Mouse (Mus musculus): ENCODE results near the gene Scube3.

Gene Scube3

DNA sequence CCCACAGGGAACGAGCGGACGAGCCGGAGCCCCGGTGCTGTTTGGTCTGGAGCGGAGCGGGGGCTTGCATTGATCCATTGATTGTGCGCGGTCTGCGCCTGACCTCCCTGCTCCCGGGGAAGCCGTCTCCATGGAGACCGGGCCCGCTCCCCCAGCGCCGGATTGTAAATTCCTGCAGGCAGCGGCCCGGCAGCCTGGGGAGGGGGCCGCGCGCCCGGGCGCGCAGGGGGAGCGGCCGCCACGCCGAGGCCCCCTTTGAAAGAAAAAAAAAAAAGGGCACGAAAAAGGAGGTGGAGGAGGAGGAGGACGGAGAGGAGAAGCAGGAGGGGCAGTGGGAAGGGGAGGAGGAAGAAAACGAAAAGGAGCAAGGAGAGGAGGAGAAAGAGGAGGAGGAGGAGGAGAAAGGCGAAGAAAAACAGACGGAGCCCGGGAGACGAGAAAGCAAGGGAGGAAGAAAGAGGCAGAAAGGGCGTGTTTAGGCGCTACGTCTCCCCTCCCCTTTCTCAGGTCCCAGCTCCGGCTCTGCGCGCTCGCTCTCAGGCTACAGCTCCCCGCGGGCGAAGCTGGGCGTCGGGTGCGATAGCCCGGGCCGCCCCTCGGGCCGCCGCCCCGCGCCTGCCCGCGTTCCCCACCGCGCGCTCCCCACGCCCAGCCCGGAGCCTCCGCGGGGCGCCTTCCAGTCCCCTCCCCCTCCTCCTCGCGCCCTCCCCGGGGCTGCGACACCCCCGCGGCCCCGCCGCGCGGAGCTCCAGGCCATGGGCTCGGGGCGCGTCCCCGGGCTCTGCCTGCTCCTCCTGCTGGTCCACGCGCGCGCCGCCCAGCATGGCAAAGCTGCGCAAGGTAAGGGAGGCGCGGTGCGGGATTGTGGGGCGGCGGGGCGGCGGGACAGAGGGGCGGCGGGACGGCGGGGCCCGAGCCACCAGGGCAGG, at the start of gene Scube3:
TSS of gene Scube3 (plus strand) at position 371 of the 929 bp plus-strand sequence.
- peak; percentile 89 for DNase-seq (ENCODE audit: low read depth, low spot score)

DNA sequence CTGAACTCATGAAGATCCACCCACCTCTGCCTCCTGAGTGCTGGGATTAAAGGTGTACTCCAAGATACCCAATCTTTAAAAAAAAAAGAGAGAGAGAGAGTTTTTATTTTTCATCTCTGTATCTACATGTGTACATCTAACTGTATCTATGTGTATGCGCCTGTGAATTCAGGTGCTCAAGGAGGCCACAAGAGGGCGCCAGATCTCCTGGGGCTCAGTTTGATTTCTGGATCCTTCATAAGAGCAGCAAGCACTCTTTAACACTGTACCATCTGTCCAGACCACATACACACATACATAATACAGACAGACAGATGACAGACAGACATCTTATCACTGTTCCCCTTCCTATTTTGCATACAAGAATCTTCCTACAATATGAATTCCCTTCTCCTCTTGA, 49.6 kb upstream of the Scube3 start:
- peak; percentile 70 for DNase-seq (ENCODE audit: low read depth, low spot score)

DNA sequence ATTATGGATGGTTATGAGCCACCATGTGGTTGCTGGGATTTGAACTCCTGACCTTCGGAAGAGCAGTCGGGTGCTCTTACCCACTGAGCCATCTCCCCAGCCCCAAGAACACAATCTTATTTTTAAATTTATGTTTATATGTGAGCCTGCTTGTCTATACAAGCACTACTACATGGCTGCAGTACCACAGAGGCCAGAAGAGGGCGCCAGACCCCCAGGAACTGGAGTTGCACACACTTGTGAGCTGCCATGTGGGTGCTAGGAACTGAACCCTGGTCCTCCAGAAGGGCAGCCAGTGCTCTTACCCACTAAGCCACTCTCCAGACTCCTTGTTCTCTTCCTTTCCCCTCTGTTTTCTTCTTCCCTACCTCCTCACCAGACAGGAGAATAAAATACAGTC, 48.1 kb upstream of the Scube3 start:
- DNase-seq (ENCODE audit: low read depth, low spot score) = peak; percentile 63

DNA sequence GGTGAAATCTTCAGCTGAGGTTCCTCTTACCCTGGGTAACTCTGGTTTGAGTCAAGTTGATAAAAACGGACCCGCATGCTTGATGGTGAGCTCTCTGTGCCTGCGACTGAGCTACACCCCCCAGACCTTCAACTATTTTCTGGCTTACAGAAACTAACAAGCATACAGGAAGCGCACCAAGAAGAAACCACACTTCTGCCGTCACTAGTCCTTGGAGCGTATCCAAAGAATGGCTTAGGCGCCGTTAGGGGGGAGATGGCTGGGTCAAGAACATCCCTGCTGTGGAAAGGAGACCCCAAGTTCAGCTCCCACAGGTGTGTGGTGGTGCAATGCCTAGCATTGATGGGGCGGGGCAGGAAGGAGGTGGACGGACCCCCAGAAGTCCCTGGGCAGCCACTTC, 45.5 kb upstream of the Scube3 start:
- no peak for DNase-seq (ENCODE audit: low read depth, low spot score)

DNA sequence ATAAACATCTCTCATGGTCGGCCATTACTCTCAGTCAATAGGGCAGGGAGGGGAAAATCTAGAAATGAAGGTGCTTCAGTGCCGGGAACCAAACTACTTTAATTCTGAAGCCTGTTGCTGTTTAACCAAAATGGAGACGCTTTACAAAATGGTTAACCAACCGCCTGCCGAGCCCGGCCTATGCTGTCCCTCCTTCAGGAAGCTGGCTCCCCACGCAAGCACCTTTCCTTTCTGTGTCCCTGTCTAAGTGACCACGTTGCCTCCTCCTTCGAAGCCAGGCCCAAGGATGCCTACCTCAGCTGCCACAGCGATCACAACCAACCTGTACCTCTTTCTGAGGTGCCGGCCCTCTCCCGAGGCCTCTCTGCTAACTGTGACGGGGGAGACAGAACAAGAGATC, 44.6 kb upstream of the Scube3 start:
- no peak for DNase-seq (ENCODE audit: low read depth, low spot score)

DNA sequence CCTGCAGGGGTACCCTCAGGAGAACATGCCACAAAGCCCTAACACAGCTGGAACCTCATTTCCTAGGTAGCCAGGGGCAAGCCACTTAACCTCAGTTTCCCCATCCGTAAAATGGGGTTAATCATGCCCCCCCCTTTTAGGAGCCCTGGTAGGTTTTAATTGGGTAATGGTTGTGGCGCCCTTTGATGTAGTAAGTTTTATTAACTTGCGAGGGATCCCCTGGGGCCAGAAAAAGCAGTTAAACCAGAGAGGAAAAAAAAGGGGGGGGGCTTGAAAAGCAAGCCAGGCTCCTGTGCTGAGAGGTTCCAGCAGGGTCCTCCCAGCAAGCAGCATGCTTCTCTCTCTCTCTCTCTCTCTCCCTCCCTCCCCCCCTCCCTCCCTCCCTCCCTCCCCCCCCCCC, 42.9 kb upstream of the Scube3 start:
- DNase-seq (ENCODE audit: low read depth, low spot score) = no peak

DNA sequence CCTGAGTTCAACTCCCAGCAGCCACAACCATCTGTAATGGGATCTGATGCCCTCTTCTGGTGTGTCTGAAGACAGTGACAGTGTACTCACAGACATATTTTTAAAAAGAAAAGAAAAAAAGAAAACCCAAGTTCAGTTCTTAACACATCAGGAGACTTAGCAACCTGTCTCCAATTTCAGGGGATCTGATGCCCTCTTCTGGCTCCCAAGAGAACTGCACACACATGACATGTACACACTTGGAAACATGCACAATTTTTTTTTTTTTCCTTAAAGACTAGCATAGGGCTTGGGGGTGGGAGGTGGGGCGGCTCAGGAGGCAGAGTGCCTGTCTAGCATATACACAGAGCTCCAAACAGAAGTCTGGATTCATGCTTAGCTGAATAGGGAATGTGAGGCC, 41.3 kb upstream of the Scube3 start:
- peak; percentile 81 for DNase-seq (ENCODE audit: low read depth, low spot score)

DNA sequence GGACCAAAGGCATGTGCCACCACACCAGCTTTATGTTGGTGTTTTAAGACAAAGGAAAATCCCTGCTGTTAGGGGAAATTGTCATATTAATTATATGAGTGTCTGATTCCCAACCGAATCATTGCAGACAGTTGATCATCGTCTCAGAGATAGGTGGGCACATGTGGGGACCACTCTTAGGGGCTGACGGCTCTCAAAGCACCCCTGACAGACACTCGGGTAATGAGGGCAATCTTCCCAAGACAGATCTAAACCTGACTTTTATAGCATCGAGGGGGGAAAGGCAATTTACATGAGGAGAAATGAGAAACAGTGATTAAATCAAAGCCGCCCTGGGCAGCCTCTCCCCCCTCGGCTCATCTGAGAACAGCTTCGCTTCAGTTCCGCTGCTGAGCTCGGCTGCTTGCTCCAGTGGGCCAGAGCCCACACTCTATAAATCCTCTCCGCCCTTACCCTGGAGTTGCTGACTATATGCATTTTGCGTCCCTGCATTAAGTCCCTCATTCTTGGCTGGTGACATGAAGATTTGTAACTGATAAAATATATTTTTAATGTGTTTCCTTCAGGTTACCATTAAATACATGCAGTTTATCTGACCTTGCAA, 40.6 kb upstream of the Scube3 start:
- no peak for DNase-seq (ENCODE audit: low read depth, low spot score)

DNA sequence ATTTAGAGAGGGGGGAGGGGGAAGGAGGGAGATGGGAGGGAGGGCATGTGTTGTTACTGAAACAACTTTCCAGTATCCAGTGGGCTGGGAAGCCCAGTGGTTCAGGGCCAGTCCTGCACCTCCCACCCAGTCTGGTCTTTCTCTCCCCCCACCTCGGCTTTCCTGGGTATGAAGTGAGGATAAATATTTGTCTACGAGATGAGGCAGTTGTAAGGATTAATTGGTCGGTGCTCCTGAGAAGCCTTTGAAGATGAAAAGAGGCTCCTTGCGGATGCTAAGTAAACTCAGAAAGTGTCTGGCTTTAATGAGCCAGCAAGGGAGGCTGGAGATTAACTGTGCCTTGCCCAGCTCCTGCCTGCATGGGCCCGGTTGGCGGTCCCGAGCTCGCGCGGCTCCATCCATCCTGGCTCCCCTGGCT, 40.0 kb upstream of the Scube3 start:
- no peak for DNase-seq (ENCODE audit: low read depth, low spot score)

DNA sequence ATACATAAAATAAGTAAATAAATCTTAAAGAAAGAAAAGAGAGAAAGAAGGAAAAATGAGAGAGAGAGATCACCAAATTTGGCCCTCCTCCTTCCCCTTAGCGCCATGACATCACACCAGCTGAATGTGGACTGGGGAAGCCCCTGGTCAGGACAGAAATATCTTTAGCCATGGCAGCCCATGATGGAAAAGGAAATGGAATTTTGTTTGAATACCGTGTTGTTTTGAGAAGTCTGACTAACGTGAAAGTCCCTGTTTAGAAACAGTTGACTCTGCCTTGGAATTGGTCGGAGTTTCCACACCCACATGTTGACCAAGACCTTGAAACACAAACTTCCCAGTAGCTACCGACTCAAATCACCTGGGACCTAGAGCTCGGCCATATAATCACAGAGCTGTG, 37.5 kb upstream of the Scube3 start:
- no peak for DNase-seq (ENCODE audit: low read depth, low spot score)

DNA sequence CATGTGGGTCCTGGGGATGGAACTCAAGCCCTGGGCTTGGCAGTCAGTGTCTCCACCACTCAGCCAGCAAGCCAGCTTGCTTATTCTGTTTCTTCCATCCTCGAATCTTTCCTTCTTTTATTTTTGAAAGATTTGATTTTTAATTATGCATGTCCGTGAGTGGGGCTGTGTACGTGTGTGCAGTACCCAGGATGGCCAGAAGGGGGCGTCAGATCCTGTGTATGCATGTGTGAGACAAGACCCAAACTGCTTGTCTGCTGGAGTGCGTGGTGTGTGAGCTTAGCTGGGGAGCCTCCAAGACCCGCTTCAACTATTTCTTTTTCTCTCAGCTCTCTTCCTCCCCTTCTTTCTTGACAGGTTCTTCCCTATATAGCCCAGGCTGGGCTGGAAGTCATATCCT, 35.6 kb upstream of the Scube3 start:
- peak; percentile 82 for DNase-seq (ENCODE audit: low read depth, low spot score)

DNA sequence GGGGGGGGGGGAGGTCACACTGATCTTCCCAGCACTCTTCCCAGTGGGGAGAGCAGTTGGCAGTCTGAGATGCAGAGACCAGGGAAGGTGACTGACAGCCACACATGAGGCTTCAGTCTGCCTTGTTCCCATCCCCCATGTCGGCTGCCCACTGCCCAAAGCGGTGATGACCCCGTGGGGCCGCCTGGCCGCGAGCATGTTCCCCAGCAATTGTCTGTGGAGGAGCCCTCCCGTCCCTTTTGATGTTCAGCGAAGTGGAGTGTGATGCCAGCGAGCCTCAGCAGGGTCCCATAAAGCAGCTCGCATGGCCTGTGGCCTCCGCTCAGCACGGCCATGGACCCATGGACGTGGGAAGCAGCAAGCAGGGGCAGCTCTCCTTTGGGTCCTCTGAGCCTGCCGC, 34.7 kb upstream of the Scube3 start:
- DNase-seq (ENCODE audit: low read depth, low spot score) = no peak

DNA sequence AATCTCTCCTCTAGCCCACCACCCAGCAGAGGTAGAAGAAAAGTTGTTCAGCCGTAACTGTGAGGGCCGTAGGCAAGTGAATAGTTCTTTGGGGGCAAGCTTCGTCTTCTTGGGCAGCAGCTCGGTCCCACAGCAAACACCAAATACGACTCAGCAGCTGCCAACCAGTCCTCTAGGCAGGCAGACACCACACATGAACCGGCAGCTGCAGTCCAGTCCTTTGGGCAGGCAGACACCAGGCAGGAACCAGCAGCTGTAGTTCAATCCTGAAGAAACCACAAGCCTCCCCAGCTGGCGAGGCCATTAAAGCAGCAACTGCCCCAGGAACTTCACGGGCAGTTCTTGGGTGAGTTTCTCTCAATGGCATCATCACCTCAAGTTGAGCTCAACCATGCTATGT, 29.7 kb upstream of the Scube3 start:
- DNase-seq (ENCODE audit: low read depth, low spot score) = no peak

DNA sequence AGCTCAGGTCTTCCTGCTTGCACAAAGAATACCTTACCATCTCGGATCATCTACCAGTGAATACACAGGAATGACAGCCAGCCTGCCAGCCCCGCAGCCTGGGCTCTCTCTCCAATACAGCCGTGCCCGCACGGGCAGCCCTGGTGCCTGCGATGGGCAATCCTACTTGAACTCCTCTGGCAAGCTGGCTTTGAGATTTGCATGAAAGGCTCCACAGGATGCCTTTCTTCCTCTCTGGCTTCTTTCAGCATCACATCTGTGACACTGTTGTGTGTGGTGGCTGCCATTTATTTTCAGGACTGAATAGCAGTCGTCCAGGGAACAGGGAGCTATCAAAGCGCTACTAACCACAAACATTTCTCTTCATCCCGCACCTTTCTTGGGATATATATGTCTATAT, 25.6 kb upstream of the Scube3 start:
- no peak for DNase-seq (ENCODE audit: low read depth, low spot score)

DNA sequence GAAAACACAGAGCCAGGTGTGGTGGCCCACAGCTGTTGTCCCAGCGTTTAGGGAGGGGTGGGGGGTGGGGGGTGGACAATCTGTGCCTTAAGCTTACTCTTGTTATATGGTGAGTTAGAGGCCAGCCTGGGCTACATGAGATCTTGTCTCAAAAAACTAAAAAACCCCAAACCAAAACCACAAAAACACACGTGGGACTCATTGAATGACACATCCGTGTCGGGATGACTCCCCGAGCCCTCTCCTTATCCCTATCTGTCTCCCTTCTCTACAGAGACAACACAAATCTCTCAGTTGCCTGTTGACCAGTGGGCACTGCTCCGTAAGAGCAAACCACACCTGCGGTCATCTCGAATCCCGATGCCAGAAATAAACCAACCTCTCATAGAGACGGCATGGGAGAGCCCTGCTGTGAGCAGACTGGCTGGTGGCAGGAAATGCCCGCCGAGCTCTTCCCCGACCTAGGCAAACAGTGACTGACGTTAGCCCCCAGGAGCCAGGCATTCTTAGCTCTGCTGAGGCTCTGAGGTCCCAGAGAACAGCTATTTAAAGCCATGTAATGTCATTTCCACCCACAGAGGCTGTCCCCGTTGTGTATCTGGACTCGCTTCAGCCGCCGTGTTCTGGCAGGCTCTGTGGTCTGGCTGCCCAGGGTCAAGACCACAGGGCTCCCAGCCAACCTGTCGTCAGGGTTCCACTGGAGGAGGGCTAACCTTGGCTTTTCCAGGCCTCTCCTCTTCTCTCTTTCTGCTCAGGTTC, 24.3 kb upstream of the Scube3 start:
- no peak for DNase-seq (ENCODE audit: low read depth, low spot score)

DNA sequence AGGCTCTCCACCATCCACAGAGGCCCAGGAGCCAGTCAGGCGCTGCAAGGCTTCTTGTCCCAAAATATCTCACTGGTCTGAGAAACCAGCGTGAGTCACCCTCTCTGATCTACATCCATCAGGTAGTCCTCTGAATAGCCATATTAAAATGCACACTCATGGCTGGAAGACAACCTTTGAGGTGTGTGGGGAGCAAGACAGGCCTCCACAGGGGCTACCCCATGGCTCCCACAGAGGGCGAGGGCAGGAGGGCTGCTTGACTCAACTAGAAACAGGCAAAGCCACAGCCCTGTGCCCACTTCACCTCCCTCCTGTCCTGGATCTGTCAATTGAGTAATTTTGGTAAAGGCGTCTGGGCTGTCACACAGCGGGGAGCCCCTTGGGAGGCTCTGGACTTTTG, 21.5 kb upstream of the Scube3 start:
- no peak for DNase-seq (ENCODE audit: low read depth, low spot score)

DNA sequence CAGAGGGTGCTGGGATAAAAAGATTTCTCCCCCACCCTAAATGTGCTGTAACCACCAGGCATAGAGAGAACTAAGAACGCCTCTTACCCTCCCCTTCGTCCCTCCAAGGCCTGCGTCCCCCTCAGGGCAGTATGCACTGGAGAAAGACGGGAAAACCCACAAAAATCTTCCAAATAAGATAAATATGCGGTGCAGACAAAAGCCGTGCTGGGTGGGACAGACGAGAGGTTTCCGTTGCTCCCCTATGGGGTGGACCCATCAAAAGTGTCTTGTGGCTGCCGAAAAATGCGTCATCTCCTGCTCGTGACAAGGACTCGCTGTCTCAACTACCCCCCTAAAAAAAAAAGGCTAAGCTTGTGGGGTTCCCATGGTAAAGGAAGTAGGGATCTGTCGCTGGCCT, 19.0 kb upstream of the Scube3 start:
- DNase-seq (ENCODE audit: low read depth, low spot score) = no peak

DNA sequence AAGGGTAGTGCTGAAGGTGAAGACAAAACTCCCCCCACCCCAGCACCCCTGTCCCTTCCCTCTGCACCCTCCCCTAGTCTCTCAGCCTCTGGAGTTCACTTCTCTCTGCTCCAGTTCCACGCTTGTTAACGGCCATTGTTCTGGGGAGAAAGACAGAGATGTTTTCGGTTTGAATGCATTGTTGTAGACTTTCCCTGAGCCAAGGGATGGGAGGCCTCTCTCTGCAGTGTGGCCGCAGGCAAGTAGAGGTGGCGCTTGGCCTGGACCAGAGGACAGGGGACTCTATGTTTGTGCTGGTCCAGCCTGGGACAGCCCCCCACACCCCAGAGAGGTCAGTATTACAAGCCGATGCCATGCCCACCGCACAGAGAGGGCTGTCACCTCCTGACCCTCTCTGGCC, 18.3 kb upstream of the Scube3 start:
- no peak for DNase-seq (ENCODE audit: low read depth, low spot score)

DNA sequence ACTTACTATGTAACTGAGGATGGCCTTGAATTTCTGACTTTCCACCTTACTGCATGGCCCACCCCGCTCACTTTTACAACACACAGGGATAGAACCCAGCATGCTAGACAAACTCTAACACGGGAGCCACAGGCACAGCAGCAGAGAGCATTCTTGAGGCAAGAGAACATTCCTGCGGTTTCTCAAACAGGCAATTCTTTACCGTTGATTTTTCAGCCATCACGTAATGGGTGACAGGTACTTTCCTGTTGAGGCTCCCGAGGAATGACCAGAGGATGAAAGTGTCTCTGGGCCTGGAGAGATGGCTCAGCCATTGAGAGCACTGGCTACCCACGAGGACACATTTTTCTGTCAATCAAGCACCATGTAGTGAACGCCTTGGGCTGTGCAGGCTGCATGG, 17.6 kb upstream of the Scube3 start:
- DNase-seq (ENCODE audit: low read depth, low spot score) = no peak

DNA sequence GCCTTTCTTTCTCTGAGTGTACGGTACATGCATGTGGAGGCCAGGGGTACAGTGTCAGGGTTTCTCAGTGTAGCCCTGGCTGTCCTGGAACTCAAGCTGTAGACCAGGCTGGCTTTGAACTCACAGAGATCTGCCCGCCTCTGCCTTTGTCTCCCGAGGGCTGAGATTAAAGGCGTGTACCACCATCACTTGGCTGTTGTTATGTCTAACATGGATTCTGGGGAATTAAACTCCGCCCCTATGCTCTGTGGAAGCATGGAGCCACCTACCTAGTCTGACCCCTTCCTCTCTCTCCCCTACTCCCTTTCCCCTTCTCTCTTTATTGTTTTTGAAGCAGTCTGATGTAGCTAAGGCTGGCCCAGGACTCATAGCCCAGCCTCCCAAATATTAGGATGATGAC, 12.1 kb upstream of the Scube3 start:
- DNase-seq (ENCODE audit: low read depth, low spot score) = peak; percentile 58

DNA sequence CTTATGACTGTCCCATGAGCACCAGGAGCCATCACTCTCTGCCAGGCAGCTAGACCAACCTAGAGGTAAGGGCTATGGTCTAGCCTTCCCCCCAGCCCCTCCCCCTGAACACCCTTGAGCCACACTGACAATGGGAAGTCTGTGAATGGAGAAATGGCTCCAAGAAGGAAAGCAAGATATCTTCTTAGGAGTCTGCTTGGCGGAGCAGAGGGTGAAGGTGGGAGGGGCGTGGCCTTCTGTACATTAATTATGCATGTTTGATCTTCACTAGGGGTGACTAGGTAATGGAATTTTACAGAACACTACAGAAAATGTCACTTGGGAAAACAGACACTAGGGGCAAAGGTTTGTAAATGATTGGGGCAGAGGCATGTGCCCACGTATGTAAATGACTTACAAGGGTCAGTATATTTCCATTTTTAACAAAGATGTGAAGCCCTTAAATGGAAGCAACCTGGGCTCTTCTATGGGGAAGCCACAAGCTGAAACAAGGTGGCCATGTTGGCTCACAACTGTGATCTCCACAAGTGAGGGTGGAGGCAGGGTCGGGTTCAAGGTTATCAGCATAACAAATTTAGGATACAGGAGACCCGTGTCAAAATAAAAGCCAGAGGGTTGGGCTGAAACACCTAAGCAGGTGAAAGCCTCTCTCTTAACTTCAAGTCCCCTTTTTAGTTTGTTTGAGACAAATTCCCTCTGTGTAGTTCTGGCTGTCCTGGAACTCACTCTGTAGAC, 11.4 kb upstream of the Scube3 start:
- DNase-seq (ENCODE audit: low read depth, low spot score) = peak; percentile 66

DNA sequence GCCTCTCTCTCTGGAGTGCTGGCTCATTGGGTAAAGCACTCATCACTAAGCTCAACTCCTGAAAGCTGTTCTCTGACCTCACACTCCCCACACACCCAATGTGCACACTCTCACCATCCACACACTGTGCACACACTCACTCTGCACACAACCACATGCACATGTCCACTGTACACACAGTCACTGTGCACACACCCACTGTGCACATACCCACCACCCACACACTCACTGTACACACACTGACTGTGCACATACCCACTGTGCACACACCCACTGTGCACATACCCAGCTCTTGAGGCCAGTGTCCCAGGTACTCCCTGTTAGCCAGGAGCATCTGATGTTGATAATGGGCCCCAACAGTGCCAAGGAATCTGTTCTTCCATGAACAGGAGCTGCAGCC, 10.8 kb upstream of the Scube3 start:
- peak; percentile 18 for DNase-seq (ENCODE audit: low read depth, low spot score)

Data from R1 (cell line).